Mouse (Mus musculus) heart, embryonic 16.5 days (tissue): ENCODE measurements at regions not wholly inside any gene's neighbourhood (a gene's known extent, or its start where the extent isn't known, plus 50 kb on each side); places are given as distances from the start of the nearest gene placed in this dataset.

ENCODE experiments used
- ATAC-seq: fragments of 200-750 bp; cut with Nextera tagmentation; replicated peaks from 2 replicates; pipeline ENCODE4 v1.8.0; 2017; ENCODE audit warnings: moderate number of reproducible peaks; ENCODE audit not compliant: insufficient read depth, low FRiP score; ENCODE audit errors: extremely low read depth
- H3K27ac ChIP-seq: fragments of 300-500 bp; sonication (generic); 2 replicates; pipeline ENCODE4 v1.5.1; 2014; ENCODE audit warnings: mild to moderate bottlenecking, low read length, control low read depth, moderate library complexity
- H3K27me3 ChIP-seq: fragments of 300-500 bp; sonication (generic); 2 replicates; pipeline ENCODE4 v1.6.1; 2014; ENCODE audit warnings: low read length, mixed read lengths; ENCODE audit not compliant: control insufficient read depth, insufficient read depth
- H3K36me3 ChIP-seq: fragments of 300-500 bp; sonication (generic); 2 replicates; pipeline ENCODE4 v1.6.1; 2014; ENCODE audit not compliant: control insufficient read depth, insufficient read depth
- H3K4me1 ChIP-seq: fragments of 300-500 bp; sonication (generic); 2 replicates; pipeline ENCODE4 v1.6.1; 2014; ENCODE audit warnings: low read length, mixed read lengths; ENCODE audit not compliant: control insufficient read depth, insufficient read depth
- H3K4me2 ChIP-seq: fragments of 300-500 bp; sonication (generic); 2 replicates; pipeline ENCODE4 v1.6.1; 2014; ENCODE audit warnings: low read depth, mild to moderate bottlenecking, control low read depth, low read length
- H3K4me3 ChIP-seq: fragments of 300-500 bp; sonication (generic); 2 replicates; pipeline ENCODE4 v1.5.1; 2014; ENCODE audit warnings: mild to moderate bottlenecking, control low read depth, low read length
- H3K9ac ChIP-seq: fragments of 300-500 bp; sonication (generic); 2 replicates; pipeline ENCODE4 v1.6.1; 2014; ENCODE audit warnings: low read length, control low read depth
- H3K9me3 ChIP-seq: fragments of 300-500 bp; sonication (generic); replicated peaks from 2 replicates; pipeline ENCODE4 v1.6.1; 2016; ENCODE audit warnings: low read length; ENCODE audit not compliant: control insufficient read depth
- WGBS: fragments of 180-500 bp; shearing (Covaris S2); extraction: QIAGEN DNeasy Blood & Tissue Kit; methylation state at CpG from one replicate; pipeline ENCODE4 v1.1.7; 2014; 5-methylcytosine and 5-hydroxymethylcytosine counted together

DNA sequence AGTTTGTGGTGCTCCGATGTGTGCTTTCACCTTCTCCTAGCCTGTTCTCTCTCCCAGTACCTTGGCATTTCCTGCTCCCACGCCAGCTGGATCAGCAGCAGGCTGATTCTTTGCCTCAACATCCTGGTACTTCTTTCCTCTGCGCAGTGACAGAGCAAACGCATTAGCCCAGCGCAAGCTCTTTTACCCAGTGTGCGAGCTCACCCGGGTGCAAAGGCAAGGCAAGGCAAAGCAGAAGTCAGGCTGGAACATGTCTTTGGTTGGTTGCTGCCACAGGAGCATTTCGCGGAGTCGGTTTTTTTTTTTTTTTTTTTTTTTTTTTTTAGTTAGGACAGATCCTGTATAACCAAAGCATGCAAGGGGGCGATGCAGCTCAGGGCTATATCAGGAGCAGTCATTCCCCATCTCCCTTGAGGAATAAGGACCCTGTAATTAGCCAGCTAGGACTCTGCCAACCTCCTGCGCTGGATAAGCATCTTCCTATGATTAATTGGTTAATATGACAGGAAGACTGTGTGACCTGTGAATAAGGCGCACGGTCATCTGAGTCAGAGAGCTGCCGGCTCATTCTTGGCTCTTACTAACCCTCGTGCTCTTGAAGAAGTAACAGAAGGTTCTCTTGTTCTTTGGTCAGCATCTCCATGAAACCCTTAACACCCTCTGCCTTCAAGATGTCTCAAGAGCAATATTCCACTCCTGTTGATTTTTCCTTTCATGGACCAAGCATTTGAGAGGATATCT, 123.9 kb downstream of the Ifng start:
- 72% methylated on average over 16 of the region's 16 CpGs for WGBS
- ATAC-seq, result no peak
- H3K9ac ChIP-seq, result no peak overlapping the region
- H3K9me3 ChIP-seq, result no peaks in the 10 kb centered on the region
- no peaks in the 10 kb centered on the region for H3K27me3 ChIP-seq
- H3K36me3 ChIP-seq, result no peaks in the 10 kb centered on the region
- 0 out of 2 replicates have a peak, but pooled peaks cover 2% of the 10 kb centered on the region for H3K4me1 ChIP-seq
- no peak overlapping the region for H3K27ac ChIP-seq
- no peak overlapping the region for H3K4me2 ChIP-seq
- H3K4me3 ChIP-seq, result no peak overlapping the region

DNA sequence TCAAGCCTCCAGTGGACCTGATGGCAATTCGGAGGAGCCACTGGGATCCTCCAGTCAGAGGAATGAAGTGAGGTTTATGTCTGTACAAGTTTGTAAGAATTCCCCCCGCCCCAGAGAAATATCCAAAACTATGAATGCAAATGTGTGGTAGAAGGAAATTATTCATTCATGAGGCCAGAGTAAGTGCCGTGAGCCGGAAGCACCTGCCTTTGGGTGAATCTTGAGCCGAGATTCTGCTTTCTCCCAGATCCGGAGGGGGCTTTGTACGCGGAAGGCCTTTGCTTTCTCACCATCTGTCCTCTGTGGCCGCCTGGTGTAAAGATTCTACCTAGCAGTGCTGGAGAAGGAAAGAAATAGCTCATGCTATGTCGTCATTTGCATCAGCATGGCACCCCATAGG, 127.8 kb downstream of the Ifng start:
- ATAC-seq, result no peak
- Histone ChIP-seq H3K4me3 (no peak overlapping the region), H3K27me3 (no peaks in the 10 kb centered on the region), H3K9ac (no peak overlapping the region), H3K4me1 (0 out of 2 replicates have a peak, but pooled peaks cover 2% of the 10 kb centered on the region), H3K36me3 (no peaks in the 10 kb centered on the region), H3K9me3 (no peaks in the 10 kb centered on the region), H3K27ac (no peak overlapping the region), H3K4me2 (no peak overlapping the region)
- WGBS, result 90% methylated on average over 10 of the region's 10 CpGs

DNA sequence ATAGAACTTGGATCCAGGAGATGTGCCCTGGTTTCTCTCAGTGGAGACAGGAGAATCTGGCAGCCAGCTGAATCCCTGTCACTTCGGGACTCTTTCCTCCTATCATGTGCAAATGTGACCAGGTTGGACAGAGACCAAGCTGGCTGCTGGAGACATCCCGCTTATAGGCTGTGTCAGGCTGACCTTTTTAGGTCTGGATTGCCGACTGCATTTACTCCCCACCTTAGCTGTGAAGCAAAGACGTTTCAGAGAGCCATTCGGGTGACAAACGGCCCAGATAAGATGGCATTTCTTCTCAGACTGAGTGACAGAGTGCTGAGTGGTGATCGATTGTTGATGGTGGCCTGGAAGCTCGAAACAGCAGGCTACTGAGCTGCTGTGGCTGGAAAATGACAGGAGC, 128.6 kb downstream of the Ifng start:
- Histone ChIP-seq H3K27ac (peak overlapping the region; percentile 66), H3K4me2 (peak overlapping the region; percentile 36; the same call in 1 of the 2 replicates), H3K4me3 (no peak overlapping the region), H3K27me3 (no peaks in the 10 kb centered on the region), H3K9me3 (no peaks in the 10 kb centered on the region), H3K4me1 (0 out of 2 replicates have a peak, but pooled peaks cover 2% of the 10 kb centered on the region), H3K9ac (no peak overlapping the region; the same call in 1 of the 2 replicates), H3K36me3 (no peaks in the 10 kb centered on the region)
- ATAC-seq, result peak; percentile 73
- 15% methylated on average over 8 of the region's 8 CpGs for WGBS

DNA sequence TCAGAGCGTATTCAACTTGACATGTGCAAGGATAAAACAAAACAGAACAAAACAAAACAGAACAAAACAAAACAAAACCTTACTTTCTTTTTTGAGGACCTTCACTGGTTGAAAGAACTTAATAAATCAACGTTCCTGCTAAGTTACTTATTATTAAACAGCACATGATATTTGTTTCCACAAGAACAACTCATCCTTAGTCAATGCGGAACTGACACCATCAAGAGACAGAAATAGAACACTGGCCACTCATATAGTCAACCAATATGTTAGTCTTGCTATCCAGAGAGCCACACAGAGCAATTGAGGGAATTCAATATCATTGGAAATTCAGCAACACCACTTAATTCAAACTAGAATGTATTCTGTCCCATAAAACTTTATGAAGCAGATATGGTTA, 132.4 kb downstream of the Ifng start:
- no peaks in the 10 kb centered on the region for H3K9me3 ChIP-seq
- ATAC-seq, result no peak
- H3K27ac ChIP-seq, result no peak overlapping the region
- H3K27me3 ChIP-seq, result no peaks in the 10 kb centered on the region
- H3K4me1 ChIP-seq, result 0 out of 2 replicates have a peak, but pooled peaks cover 2% of the 10 kb centered on the region
- H3K36me3 ChIP-seq, result no peaks in the 10 kb centered on the region
- WGBS, result 64% methylated on average over 3 of the region's 3 CpGs
- H3K9ac ChIP-seq, result no peak overlapping the region
- H3K4me2 ChIP-seq, result no peak overlapping the region
- no peak overlapping the region for H3K4me3 ChIP-seq

DNA sequence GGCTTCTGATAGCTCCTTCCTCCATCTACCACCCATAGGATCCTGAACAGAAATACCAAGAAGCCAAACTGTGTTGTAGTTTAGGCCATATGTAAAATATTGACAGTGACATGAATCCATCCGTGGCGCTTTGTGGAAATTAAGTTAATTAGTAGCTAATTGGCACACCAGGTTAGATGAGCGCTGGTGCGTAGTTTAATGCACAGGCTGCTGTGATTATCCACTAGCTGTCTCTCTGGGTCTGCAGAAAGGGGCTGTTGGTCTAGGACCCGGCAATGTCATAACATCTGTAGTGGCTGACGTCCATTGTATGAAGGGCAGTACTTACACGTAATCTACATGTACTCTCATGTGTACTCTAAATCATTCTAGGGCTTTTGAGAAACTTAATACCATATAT, 134.7 kb downstream of the Ifng start:
- H3K36me3 ChIP-seq, result no peaks in the 10 kb centered on the region
- H3K27ac ChIP-seq, result no peak overlapping the region
- no peaks in the 10 kb centered on the region for H3K4me1 ChIP-seq
- H3K4me3 ChIP-seq, result no peak overlapping the region
- no peak overlapping the region for H3K9ac ChIP-seq
- H3K27me3 ChIP-seq, result no peaks in the 10 kb centered on the region
- 86% methylated on average over 7 of the region's 7 CpGs for whole genome bisulfite sequencing
- no peak overlapping the region for H3K4me2 ChIP-seq
- H3K9me3 ChIP-seq, result peaks cover 4% of the 10 kb centered on the region
- no peak for ATAC-seq

DNA sequence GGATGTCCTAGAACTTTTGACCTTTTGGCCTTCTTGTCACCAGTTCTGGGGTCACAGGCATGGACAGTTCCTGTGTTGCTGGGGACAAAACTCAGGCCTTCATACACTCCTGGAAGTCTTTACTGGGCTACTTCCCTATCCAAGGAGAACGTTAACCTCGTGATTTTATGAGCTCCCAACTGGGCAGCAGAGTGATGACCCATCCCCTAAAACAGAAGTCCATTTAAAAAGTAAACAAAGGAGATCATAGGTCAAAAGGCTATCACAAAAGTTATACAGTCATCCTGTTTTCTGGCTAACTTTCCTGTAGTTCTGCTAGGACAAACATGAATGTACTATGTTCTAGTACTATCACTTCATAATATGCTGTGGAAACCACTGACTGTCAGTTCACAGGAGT, 140.5 kb downstream of the Ifng start:
- Histone ChIP-seq H3K9ac (no peak overlapping the region), H3K4me2 (no peak overlapping the region), H3K9me3 (peaks cover 4% of the 10 kb centered on the region), H3K27me3 (no peaks in the 10 kb centered on the region), H3K4me3 (no peak overlapping the region), H3K36me3 (no peaks in the 10 kb centered on the region), H3K4me1 (no peaks in the 10 kb centered on the region), H3K27ac (no peak overlapping the region)
- ATAC-seq, result no peak
- 53% methylated on average over 2 of the region's 2 CpGs for WGBS

DNA sequence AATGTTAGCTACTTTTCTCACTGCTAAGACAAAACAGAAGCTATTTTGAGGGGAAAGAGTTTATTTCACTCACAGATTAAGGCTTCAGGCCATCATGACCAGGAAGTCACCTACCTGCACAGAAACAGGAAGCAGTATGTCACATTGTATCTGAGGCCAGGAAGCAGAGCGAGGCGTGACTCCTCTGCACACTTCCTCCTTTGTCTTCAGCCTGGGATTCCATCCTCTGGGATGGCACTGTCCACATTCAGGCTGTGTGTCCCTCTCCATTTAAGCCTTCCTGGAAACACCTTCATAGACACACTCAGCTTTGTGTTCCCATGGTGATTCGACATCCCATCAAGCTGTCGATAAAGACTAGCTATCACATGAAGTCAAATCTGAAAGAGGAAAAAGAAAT, 145.0 kb downstream of the Ifng start:
- no peak overlapping the region for H3K4me2 ChIP-seq
- no peak overlapping the region for H3K9ac ChIP-seq
- no peak overlapping the region for H3K27ac ChIP-seq
- WGBS, result 78% methylated on average over 4 of the region's 4 CpGs
- H3K4me3 ChIP-seq, result no peak overlapping the region
- no peaks in the 10 kb centered on the region for H3K9me3 ChIP-seq
- no peaks in the 10 kb centered on the region for H3K4me1 ChIP-seq
- no peak for ATAC-seq
- no peaks in the 10 kb centered on the region for H3K27me3 ChIP-seq
- H3K36me3 ChIP-seq, result no peaks in the 10 kb centered on the region

DNA sequence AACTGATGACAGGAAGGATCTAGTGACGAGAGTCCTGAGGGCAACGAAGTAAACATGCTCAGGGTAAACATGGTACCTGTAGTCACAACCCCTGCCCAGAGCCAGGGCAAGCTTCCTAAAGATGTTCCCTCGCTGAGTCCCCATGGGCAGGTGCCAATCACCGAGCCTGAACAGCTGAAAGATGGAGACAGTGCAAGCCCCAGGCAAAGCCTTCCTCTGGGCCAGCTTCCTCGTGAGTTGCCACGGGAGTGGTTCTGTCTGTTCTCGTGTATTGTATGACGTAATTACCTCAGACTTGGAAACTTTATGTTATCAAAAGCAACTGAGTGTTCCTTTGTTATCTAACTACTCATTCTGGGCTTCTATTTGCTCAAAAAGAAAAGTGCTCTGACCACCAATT, 147.4 kb downstream of the Ifng start:
- H3K27ac ChIP-seq, result no peak overlapping the region
- H3K36me3 ChIP-seq, result no peaks in the 10 kb centered on the region
- no peak overlapping the region for H3K4me3 ChIP-seq
- no peaks in the 10 kb centered on the region for H3K4me1 ChIP-seq
- WGBS, result 50% methylated on average over 8 of the region's 8 CpGs
- H3K4me2 ChIP-seq, result no peak overlapping the region
- no peak for ATAC-seq
- no peak overlapping the region for H3K9ac ChIP-seq
- H3K9me3 ChIP-seq, result no peaks in the 10 kb centered on the region
- no peaks in the 10 kb centered on the region for H3K27me3 ChIP-seq

DNA sequence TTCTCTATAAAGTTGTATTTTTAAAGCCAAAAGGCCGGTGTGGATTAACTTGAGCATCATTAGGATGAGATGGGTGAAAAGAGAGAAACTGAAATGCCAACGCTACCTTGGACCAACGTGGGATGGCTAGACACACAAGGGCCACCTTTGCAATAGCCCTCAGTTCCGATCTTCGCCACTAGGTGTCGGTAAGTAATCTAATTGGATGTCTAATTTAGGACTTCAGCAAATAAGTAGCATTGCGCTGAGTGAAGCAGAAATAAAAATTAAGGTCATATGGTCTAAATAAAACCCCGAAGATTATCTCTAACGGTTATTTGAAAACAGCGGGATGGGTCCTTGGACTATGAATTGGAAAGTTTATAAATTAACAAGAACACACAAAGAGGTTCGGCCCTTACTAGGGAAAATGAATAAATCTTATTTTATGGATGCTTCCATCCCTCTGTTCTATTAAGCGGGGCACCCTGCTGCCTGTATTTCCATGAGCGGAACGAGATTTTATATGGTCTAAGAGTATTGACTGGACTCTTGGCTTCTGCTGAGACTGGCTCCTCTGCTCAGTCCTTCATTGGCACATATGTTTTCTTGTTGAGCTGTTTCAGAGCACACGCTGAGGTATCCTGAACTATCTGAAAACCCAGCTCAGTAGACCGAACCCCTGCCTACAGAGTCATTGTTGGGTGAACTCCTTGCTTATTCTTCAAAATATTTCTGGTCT, 152.0 kb downstream of the Ifng start:
- Histone ChIP-seq H3K9me3 (no peaks in the 10 kb centered on the region), H3K4me1 (peaks cover 7% of the 10 kb centered on the region), H3K4me3 (no peak overlapping the region), H3K27me3 (0 out of 2 replicates have a peak, but pooled peaks cover 2% of the 10 kb centered on the region), H3K9ac (no peak overlapping the region), H3K27ac (no peak overlapping the region), H3K36me3 (no peaks in the 10 kb centered on the region), H3K4me2 (no peak overlapping the region)
- 37% methylated on average over 16 of the region's 16 CpGs for WGBS
- ATAC-seq, result peak; percentile 23; the same call in 1 of the 2 replicates
